Mouse (Mus musculus): Measurements from ENCODE around the gene Fam20b. TPM values are rescaled to one million over a fixed set of nuclear protein-coding genes. Genes with fewer than 3 reads are reported as not detected.
"Not testable (repeated sequence)": the region's sequence is repeated elsewhere in the genome, so short reads cannot be mapped to it uniquely, and the experiment has no call there.

Gene Fam20b
- polyA plus RNA-seq, 1 experiment from 2014 or later = 28.6 TPM

DNA sequence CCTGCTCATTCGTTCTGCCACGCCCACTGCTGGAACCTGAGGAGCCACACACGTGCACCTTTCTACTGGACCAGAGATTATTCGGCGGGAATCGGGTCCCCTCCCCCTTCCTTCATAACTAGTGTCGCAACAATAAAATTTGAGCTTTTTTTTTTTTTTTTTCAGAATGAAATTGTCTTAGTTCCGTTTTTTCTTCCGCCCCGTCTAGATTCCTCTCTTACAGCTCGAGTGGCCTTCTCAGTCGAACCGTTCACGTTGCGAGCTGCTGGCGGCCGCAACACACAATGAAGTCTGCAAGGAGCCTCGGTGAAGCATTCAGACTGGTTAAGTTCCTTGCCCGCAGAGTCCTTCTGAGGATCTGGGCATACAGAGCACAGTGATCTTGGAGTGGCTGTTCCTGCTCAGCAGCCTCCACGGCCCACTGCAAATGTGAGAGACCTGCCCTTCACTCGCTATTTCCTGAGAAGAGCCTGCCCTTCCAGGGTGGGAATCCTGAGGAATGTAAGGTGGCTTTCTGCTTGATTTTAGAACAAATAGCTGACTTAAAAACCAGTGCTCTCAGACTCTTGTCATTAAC is 58.1 kb downstream of the Fam20b start:
- not testable (repeated sequence) for H3K36me3 ChIP-seq; H3K9me3 ChIP-seq; H3K27ac ChIP-seq; H3K27me3 ChIP-seq (replicated peaks); H3K4me3 ChIP-seq; ATAC-seq (ENCODE audit: low FRiP score, low read depth); H3K4me2 ChIP-seq (replicated peaks); H3K9ac ChIP-seq; H3K4me1 ChIP-seq
- WGBS = 74% methylated on average over 21 of the region's 21 CpGs

GRCm38 (mm10) chr1:156659906-156660659 is 58.8 kb downstream of the Fam20b start:
- no peak for ATAC-seq (ENCODE audit: low FRiP score, low read depth)
- 89% methylated on average over 13 of the region's 13 CpGs for WGBS

DNA sequence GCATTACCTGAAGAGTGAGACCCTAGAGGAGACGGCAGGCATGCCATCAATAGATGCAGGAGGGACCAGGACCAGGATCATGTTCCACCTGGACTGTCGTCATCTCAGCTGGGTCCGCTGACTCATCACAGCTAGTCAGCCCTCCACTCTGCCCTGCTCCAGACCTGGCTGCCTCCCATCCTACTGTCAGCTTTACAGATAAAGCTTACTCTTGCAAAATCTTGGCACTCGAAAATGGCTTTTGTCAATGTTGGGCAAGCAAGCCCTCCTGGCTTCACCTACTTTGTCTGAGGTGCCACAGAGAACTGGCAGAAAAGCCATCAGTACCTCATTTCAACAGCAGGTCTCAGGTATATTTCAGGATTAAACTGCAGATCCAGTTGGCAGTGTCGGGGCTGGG is 60.2 kb downstream of the Fam20b start:
- Histone ChIP-seq H3K36me3 (peaks cover 4% of the 10 kb centered on the region), H3K9me3 (no peaks in the 10 kb centered on the region), H3K9ac (no peak overlapping the region), H3K27ac (no peak overlapping the region), H3K4me2 (replicated peaks) (no peak overlapping the region), H3K27me3 (replicated peaks) (no peaks in the 10 kb centered on the region), H3K4me1 (no peaks in the 10 kb centered on the region), H3K4me3 (no peak overlapping the region)
- ATAC-seq (ENCODE audit: low FRiP score, low read depth) = no peak
- WGBS = 89% methylated on average over 5 of the region's 5 CpGs

More at GRCm38 (mm10) chr1:156659906-156660659, 58.8 kb downstream of the Fam20b start:
- peaks cover 4% of the 10 kb centered on the region for H3K36me3 ChIP-seq
- no peaks in the 10 kb centered on the region for H3K4me1 ChIP-seq
- H3K4me3 ChIP-seq = no peak overlapping the region
- no peak overlapping the region for H3K4me2 ChIP-seq (replicated peaks)
- H3K27me3 ChIP-seq (replicated peaks) = no peaks in the 10 kb centered on the region
- H3K27ac ChIP-seq = no peak overlapping the region
- no peak overlapping the region for H3K9ac ChIP-seq
- H3K9me3 ChIP-seq = no peaks in the 10 kb centered on the region

DNA sequence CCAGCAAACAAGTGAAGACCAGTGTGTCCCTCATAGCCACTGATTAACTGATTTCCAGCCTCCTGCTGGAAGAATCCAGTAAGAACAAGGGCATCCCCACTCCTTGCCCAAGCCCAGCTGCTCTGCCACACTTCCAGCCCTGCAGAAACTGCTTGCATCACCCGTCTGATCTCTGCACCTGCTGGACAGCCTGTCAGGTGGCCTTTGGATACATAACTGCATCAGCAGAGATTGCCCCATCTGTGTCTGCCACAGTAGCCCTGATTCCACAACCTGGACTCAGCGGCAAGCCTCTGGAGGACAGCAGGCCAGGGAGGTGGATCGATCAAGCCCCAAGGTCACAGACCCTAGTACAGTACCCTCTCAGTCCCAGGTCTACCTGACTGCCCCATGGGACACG is 61.4 kb downstream of the Fam20b start:
- Histone ChIP-seq H3K36me3 (peaks cover 4% of the 10 kb centered on the region), H3K4me2 (replicated peaks) (no peak overlapping the region), H3K4me1 (no peaks in the 10 kb centered on the region), H3K4me3 (no peak overlapping the region), H3K9ac (no peak overlapping the region), H3K9me3 (no peaks in the 10 kb centered on the region), H3K27me3 (replicated peaks) (no peaks in the 10 kb centered on the region), H3K27ac (no peak overlapping the region)
- 93% methylated on average over 4 of the region's 4 CpGs for WGBS
- no peak for ATAC-seq (ENCODE audit: low FRiP score, low read depth)

DNA sequence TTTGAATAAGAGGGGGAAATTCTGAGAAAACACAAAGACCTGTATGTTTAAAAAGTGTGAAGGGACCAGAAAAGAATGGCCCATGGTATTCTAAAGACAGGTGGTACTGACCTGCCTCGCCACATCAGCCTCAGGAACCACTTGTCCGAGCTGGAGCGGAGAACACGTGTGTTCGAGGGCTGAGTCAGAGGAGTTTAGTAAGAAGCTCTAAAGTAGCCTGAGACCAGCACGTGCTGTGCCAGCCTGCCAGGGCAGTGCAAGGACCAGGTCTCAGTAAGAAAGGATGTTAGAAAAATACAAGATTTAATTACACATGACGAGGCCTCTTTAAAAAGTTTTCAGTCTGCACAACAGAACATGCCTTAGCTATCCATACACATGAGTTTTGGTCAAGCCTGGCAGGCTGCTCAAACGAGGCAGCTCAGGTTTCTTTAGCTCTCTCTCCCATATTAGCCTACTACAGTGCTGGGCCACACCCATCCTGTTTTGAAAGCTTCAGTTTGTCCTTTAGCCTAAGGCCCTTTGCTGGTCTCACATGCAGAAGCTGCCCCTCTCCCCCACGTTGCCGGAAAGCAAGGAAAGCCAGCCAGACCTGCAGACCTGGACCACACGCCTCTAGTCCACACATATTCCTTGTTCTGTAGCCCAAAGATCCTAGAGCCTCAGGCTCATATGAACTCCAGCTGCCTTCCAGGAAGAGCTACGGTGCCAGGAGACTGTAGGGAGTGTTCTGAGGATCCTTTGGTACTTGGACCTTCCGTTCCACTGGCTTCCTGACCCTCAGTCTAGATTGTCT is 64.0 kb downstream of the Fam20b start:
- WGBS = 83% methylated on average over 13 of the region's 13 CpGs
- no peak overlapping the region for H3K27ac ChIP-seq
- no peak overlapping the region for H3K4me3 ChIP-seq
- no peak overlapping the region for H3K4me2 ChIP-seq (replicated peaks)
- no peaks in the 10 kb centered on the region for H3K9me3 ChIP-seq
- H3K27me3 ChIP-seq (replicated peaks) = no peaks in the 10 kb centered on the region
- ATAC-seq (ENCODE audit: low FRiP score, low read depth) = no peak
- no peaks in the 10 kb centered on the region for H3K4me1 ChIP-seq
- H3K9ac ChIP-seq = no peak overlapping the region
- H3K36me3 ChIP-seq = no peaks in the 10 kb centered on the region; the same call in 1 of the 2 replicates

GRCm38 (mm10) chr1:156652189-156652822 is 66.6 kb downstream of the Fam20b start:
- no peak for ATAC-seq (ENCODE audit: low FRiP score, low read depth)
- H3K27me3 ChIP-seq (replicated peaks) = no peaks in the 10 kb centered on the region
- no peak overlapping the region for H3K4me2 ChIP-seq (replicated peaks)
- no peak overlapping the region for H3K27ac ChIP-seq
- H3K9me3 ChIP-seq = no peaks in the 10 kb centered on the region
- H3K4me3 ChIP-seq = no peak overlapping the region
- H3K9ac ChIP-seq = no peak overlapping the region
- H3K36me3 ChIP-seq = no peaks in the 10 kb centered on the region
- no peaks in the 10 kb centered on the region for H3K4me1 ChIP-seq
- WGBS = 67% methylated on average over 6 of the region's 6 CpGs

DNA sequence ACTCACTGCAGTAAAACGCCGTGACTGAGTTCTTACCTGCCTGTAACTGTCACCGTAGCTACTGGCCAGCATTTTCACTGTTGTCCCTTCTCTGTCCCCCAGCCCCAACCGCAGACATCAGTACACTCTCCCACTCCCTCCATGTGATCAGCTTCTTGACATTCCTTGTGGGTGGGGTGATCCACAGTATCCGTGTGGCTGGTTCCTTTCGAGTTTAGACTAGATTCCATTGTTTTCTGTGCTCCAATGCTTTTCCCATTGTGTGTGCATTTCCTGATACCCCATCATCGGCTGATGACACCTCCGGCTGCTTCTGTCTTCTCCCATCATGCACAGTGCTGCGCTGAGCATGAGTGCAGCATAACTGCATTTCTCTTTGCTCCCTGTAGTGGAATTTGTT is 68.3 kb downstream of the Fam20b start:
- 78% methylated on average over 9 of the region's 9 CpGs for whole genome bisulfite sequencing
- Histone ChIP-seq H3K36me3 (no peaks in the 10 kb centered on the region), H3K9me3 (no peaks in the 10 kb centered on the region), H3K27me3 (replicated peaks) (no peaks in the 10 kb centered on the region), H3K4me3 (no peak overlapping the region), H3K27ac (no peak overlapping the region), H3K4me1 (no peaks in the 10 kb centered on the region), H3K9ac (no peak overlapping the region), H3K4me2 (replicated peaks) (no peak overlapping the region)
- ATAC-seq (ENCODE audit: low FRiP score, low read depth) = no peak

- no peaks in the 10 kb centered on the region for H3K27me3 ChIP-seq (replicated peaks)
- ATAC-seq (ENCODE audit: low FRiP score, low read depth) = no peak
- no peak overlapping the region for H3K27ac ChIP-seq
- 23% methylated on average over 2 of the region's 2 CpGs for WGBS
- no peak overlapping the region for H3K9ac ChIP-seq
- no peak overlapping the region for H3K4me2 ChIP-seq (replicated peaks)
- H3K9me3 ChIP-seq = no peaks in the 10 kb centered on the region
- no peaks in the 10 kb centered on the region for H3K4me1 ChIP-seq
- no peaks in the 10 kb centered on the region for H3K36me3 ChIP-seq
- H3K4me3 ChIP-seq = no peak overlapping the region
These were observed 70.2 kb downstream of the Fam20b start for GRCm38 (mm10) chr1:156648705-156649104.

- Histone ChIP-seq H3K4me3 (no peak overlapping the region), H3K27me3 (replicated peaks) (no peaks in the 10 kb centered on the region), H3K4me1 (no peaks in the 10 kb centered on the region), H3K36me3 (peaks cover 21% of the 10 kb centered on the region), H3K9ac (no peak overlapping the region), H3K4me2 (replicated peaks) (no peak overlapping the region), H3K9me3 (no peaks in the 10 kb centered on the region), H3K27ac (no peak overlapping the region)
- no peak for ATAC-seq (ENCODE audit: low FRiP score, low read depth)
- 92% methylated on average over 4 of the region's 4 CpGs for WGBS
These were observed 72.9 kb downstream of the Fam20b start for GRCm38 (mm10) chr1:156645971-156646370.

- H3K27ac ChIP-seq = no peak overlapping the region
- 64% methylated on average over 13 of the region's 13 CpGs for WGBS
These were observed 73.9 kb downstream of the Fam20b start for GRCm38 (mm10) chr1:156644780-156645523.

GRCm38 (mm10) chr1:156644061-156644460 is 74.8 kb downstream of the Fam20b start:
- no peaks in the 10 kb centered on the region for H3K4me1 ChIP-seq
- WGBS = 58% methylated on average over 10 of the region's 10 CpGs
- peaks cover 30% of the 10 kb centered on the region for H3K36me3 ChIP-seq
- no peak overlapping the region for H3K4me3 ChIP-seq
- no peak overlapping the region for H3K27ac ChIP-seq
- H3K4me2 ChIP-seq (replicated peaks) = no peak overlapping the region
- no peaks in the 10 kb centered on the region for H3K27me3 ChIP-seq (replicated peaks)
- no peak for ATAC-seq (ENCODE audit: low FRiP score, low read depth)
- H3K9me3 ChIP-seq = no peaks in the 10 kb centered on the region
- no peak overlapping the region for H3K9ac ChIP-seq

More at GRCm38 (mm10) chr1:156644780-156645523, 73.9 kb downstream of the Fam20b start:
- no peak overlapping the region for H3K4me2 ChIP-seq (replicated peaks)
- H3K9me3 ChIP-seq = no peaks in the 10 kb centered on the region
- peaks cover 30% of the 10 kb centered on the region for H3K36me3 ChIP-seq
- no peak for ATAC-seq (ENCODE audit: low FRiP score, low read depth)
- no peak overlapping the region for H3K9ac ChIP-seq
- no peak overlapping the region for H3K4me3 ChIP-seq
- no peaks in the 10 kb centered on the region for H3K4me1 ChIP-seq
- H3K27me3 ChIP-seq (replicated peaks) = no peaks in the 10 kb centered on the region

Measured in neural tube, embryonic 12.5 days (tissue).